Mouse (Mus musculus) heart, adult 11 months (tissue): ENCODE results near the gene Olfr1019.

Source experiments
- DNase-seq: peaks from one replicate; pipeline ENCODE4 v3.0.0; 2022

The Olfr1019 gene

GRCm38 (mm10) chr2:85845383-85845782 is at the start of gene Olfr1019:
Gene Olfr1019 (minus strand): TSS chr2:85845483.
- DNase-seq, result no peak

- no peak for DNase-seq
Measured at GRCm38 (mm10) chr2:85885340-85885739, 40.1 kb upstream of the Olfr1019 start, which contains the start of gene Olfr1023. Gene Olfr1023 (plus strand): TSS chr2:85885640.

DNA sequence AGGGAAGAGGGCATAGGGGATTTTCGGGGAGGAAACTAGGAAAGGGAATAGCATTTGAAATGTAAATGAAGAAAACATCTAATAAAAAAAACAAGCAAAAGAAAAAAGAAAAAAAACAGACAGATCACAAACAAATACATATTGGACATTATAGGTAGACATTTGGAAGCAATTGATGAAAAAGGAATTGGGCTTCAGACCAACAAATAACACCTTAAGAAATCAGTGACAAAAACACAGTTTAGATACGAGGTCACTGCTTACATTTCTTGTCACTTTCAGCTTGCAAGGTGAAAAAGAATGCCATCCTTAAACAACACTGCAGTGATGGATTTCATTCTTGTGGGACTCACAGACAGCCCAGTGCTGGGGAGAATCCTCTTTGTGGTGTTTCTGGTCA is 23.0 kb upstream of the Olfr1019 start, which contains the start of gene Olfr1022:
Gene Olfr1022, plus strand, starts transcription at position 301 of the 400 bp plus-strand sequence.
- DNase-seq, result no peak

DNA sequence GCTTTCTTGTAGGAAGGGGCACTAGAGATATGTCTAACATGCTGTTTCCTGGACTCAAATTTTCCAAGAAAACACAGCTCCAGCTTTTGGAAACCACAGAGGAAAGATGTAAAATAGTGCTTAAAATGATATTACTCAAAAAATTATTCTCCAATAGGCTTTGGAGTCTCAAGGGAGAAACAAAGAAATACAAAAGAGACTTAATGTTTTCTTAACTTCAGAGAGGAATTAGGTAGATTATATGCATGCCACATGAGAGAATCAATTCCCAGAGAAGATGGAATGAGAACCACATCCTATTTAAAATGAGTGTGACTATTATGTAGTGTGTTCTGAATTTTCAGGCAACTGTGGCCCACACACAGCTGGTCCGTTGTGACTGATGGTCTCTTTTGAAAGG is 1.4 kb upstream of the Olfr1019 start, which contains the start of gene Olfr1020:
Gene Olfr1020, plus strand, starts transcription at position 301 of the 400 bp plus-strand sequence.
- DNase-seq, result no peak

DNA sequence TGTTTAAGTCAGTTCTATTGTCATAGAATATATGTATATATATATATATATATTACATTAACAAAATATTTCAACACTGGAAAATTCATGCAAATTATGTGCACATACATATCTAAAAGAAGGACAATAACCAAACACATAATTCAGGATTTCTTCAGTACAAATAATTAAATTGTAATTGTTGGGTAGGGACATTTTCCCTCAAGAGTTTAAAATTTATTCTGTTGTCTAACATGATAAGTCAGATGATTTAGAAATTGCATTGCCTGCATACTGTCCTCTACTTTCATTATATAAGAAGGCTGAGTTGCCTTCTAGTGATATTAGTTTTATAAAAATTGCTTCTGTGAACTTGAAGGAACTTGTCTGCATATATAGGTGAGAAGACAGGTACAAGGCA is 27.1 kb downstream of the Olfr1019 start, which contains the start of gene Olfr1018:
Gene Olfr1018, plus strand, starts transcription at position 301 of the 400 bp plus-strand sequence.
- DNase-seq, result no peak

GRCm38 (mm10) chr2:85804501-85804900 is 40.8 kb downstream of the Olfr1019 start:
- no peak for DNase-seq

- DNase-seq, result no peak
Measured at GRCm38 (mm10) chr2:85802444-85802843, 42.8 kb downstream of the Olfr1019 start, which contains the start of gene Olfr1016. Gene Olfr1016 (minus strand): TSS chr2:85802544.

DNA sequence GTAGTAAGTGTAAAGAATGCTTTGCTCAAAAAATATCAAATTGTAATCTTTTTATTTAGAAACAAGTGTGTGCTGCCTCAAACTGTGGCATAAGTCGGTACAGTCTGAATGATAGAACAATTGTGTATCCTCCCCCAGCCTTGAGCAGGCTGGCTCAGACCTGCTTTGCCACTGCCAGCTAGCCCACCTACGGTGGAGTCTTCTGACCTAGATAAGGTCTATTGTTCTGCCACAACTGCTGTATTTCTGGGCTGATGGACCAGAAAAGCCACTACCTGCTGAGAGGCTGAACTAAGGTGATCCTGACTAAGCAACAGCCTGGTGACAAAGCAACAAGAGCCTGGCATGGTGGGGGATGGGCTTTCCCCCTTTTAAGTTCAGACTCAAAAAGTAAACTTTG is 53.0 kb downstream of the Olfr1019 start:
- no peak for DNase-seq
